Mouse (Mus musculus) small intestine, adult 2 months (tissue): ENCODE measurements around the gene Gpnmb.

Experiments
- CTCF ChIP-seq: fragments of 200-500 bp; IDR thresholded peaks from 2 replicates; pipeline ENCODE4 v1.5.1; 2012; ENCODE audit warnings: low read depth, mild to moderate bottlenecking, control low read depth, inconsistent platforms, low read length, moderate library complexity, mixed read lengths; ENCODE audit not compliant: insufficient replicate concordance, insufficient read length; ENCODE audit errors: extremely low read depth
- POLR2A ChIP-seq: fragments of 200-500 bp; IDR thresholded peaks from 2 replicates; pipeline ENCODE4 v1.6.1; 2012; ENCODE audit warnings: low read depth, mild to moderate bottlenecking, control low read depth, inconsistent platforms, low read length, moderate library complexity

- TF ChIP-seq POLR2A (no peak), CTCF (no peak)
Observed at GRCm38 (mm10) chr6:49068361-49068760, 32.0 kb downstream of the Gpnmb start.
